In genomic region chr2:52873276-52874063, GRCm38 (mm10) we compare ENCODE assay signal across 12 mouse cellular contexts. TPM values are rescaled to one million over a fixed set of nuclear protein-coding genes. Genes with fewer than 3 reads are reported as not detected.
DNase-seq lines count a peak whose midpoint lies in the region; ATAC-seq and TF ChIP-seq lines count a peak whose summit lies in the region.
"Had no signal": no experiment of that assay in that cellular context is flagged by ENCODE, and none has a peak within 500 bp of the region (broad histone marks: within the 10 kb centered on the region; RNA-seq: fewer than 3 reads in every experiment).

No protein-coding gene starts in this region.

- 58% methylated on average over 18 of the region's 18 CpGs for WGBS in forebrain, embryonic 12.5 days
- WGBS in forebrain, embryonic 10.5 days = 70% methylated on average over 18 of the region's 18 CpGs
- 72% methylated on average over 18 of the region's 18 CpGs for WGBS in midbrain, embryonic 11.5 days
- WGBS in midbrain, embryonic 10.5 days = 79% methylated on average over 18 of the region's 18 CpGs
- 45% methylated on average over 18 of the region's 18 CpGs for WGBS in midbrain, postnatal 0 days

- H3K9me3 ChIP-seq in forebrain, embryonic 12.5 days = no peaks in the 10 kb centered on the region
- H3K9me3 ChIP-seq in forebrain, embryonic 10.5 days = no peaks in the 10 kb centered on the region
- H3K9me3 ChIP-seq in midbrain, embryonic 11.5 days (ENCODE audit: control insufficient read depth, low read length) = no peaks in the 10 kb centered on the region
- H3K9me3 ChIP-seq in midbrain, embryonic 10.5 days (replicated peaks) = no peaks in the 10 kb centered on the region
- no peaks in the 10 kb centered on the region for H3K9me3 ChIP-seq in midbrain, postnatal 0 days (ENCODE audit: low read length)
- H3K9me3 ChIP-seq: liver, embryonic 13.5 days; neural tube, embryonic 12.5 days had no signal

- no peak overlapping the region for H3K4me2 ChIP-seq in forebrain, embryonic 12.5 days
- no peak overlapping the region for H3K4me2 ChIP-seq in midbrain, embryonic 11.5 days
- 0 out of 2 replicates have a peak overlapping the region, but pooled peaks have one; percentile 4 for H3K4me2 ChIP-seq in midbrain, postnatal 0 days (ENCODE audit: low read depth, low read length, poor library complexity, severe bottlenecking)
- H3K4me2 ChIP-seq: liver, embryonic 13.5 days; neural tube, embryonic 12.5 days had no signal

- no peak for ATAC-seq in forebrain, embryonic 12.5 days (ENCODE audit: low FRiP score)
- peak; percentile 27; the same call in 1 of the 2 replicates for ATAC-seq in midbrain, embryonic 11.5 days (ENCODE audit: low FRiP score)
- ATAC-seq in midbrain, postnatal 0 days (ENCODE audit: low FRiP score) = no peak

- peaks cover 1% of the 10 kb centered on the region; the same call in 1 of the 2 replicates for H3K36me3 ChIP-seq in forebrain, embryonic 12.5 days (replicated peaks)
- H3K36me3 ChIP-seq in forebrain, embryonic 10.5 days (replicated peaks) = peaks cover 13% of the 10 kb centered on the region
- H3K36me3 ChIP-seq in midbrain, embryonic 11.5 days (ENCODE audit: control insufficient read depth, insufficient read depth, low read length) = no peaks in the 10 kb centered on the region
- H3K36me3 ChIP-seq in midbrain, embryonic 10.5 days = peaks cover 6% of the 10 kb centered on the region
- H3K36me3 ChIP-seq in midbrain, postnatal 0 days (ENCODE audit: insufficient read depth, low read length) = no peaks in the 10 kb centered on the region
- H3K36me3 ChIP-seq: liver, embryonic 13.5 days had no signal

- H3K27me3 ChIP-seq in forebrain, embryonic 12.5 days = no peaks in the 10 kb centered on the region
- no peaks in the 10 kb centered on the region for H3K27me3 ChIP-seq in forebrain, embryonic 10.5 days (ENCODE audit: poor library complexity, severe bottlenecking)
- no peaks in the 10 kb centered on the region for H3K27me3 ChIP-seq in midbrain, embryonic 11.5 days (ENCODE audit: control insufficient read depth, insufficient read depth, low read length)
- no peaks in the 10 kb centered on the region for H3K27me3 ChIP-seq in midbrain, embryonic 10.5 days (ENCODE audit: low read depth, poor library complexity, severe bottlenecking)
- H3K27me3 ChIP-seq in midbrain, postnatal 0 days (ENCODE audit: insufficient read depth, low read length) = no peaks in the 10 kb centered on the region
- H3K27me3 ChIP-seq: liver, embryonic 13.5 days; neural tube, embryonic 12.5 days had no signal

- DNase-seq in forebrain, embryonic 10.5 days (ENCODE audit: extremely low spot score, low spot score) = no peak
- no peak for DNase-seq in midbrain, embryonic 11.5 days (ENCODE audit: low spot score, missing footprints)
- DNase-seq in midbrain, embryonic 10.5 days (ENCODE audit: low spot score) = no peak
- peak; percentile 32 to 41 for DNase-seq in layer of hippocampus, adult 8-10 months (ENCODE audit: low spot score in 2 of 2)
- DNase-seq in midbrain, postnatal 0 days (ENCODE audit: low spot score) = no peak
- no peak for DNase-seq in frontal cortex, postnatal 14 days (ENCODE audit: low spot score in 2 of 2)
- DNase-seq in thymus, adult 18-20 months = no peak
- DNase-seq: B cell, adult 2 months; gastrocnemius, postnatal 36 days; liver, embryonic 13.5 days had no signal

- TF ChIP-seq CTCF in midbrain, postnatal 0 days (IDR thresholded peaks at IDR 0.05) = no peak

- H3K4me1 ChIP-seq in forebrain, embryonic 12.5 days = peaks cover 20% of the 10 kb centered on the region
- H3K4me1 ChIP-seq in forebrain, embryonic 10.5 days = peaks cover 22% of the 10 kb centered on the region
- H3K4me1 ChIP-seq in midbrain, embryonic 11.5 days (ENCODE audit: control insufficient read depth, insufficient read depth, low read length) = no peaks in the 10 kb centered on the region
- H3K4me1 ChIP-seq in midbrain, embryonic 10.5 days = peaks cover 9% of the 10 kb centered on the region; the same call in 1 of the 2 replicates
- no peaks in the 10 kb centered on the region for H3K4me1 ChIP-seq in midbrain, postnatal 0 days (ENCODE audit: insufficient read depth, low read length)

- no peak overlapping the region for H3K9ac ChIP-seq in forebrain, embryonic 12.5 days
- H3K9ac ChIP-seq in midbrain, embryonic 11.5 days (ENCODE audit: low read length) = no peak overlapping the region
- no peak overlapping the region for H3K9ac ChIP-seq in midbrain, postnatal 0 days (replicated peaks; ENCODE audit: low read length, poor library complexity, severe bottlenecking)
- H3K9ac ChIP-seq: liver, embryonic 13.5 days; neural tube, embryonic 12.5 days had no signal

- H3K4me3 ChIP-seq in forebrain, embryonic 12.5 days (replicated peaks) = no peak overlapping the region
- no peak overlapping the region for H3K4me3 ChIP-seq in forebrain, embryonic 10.5 days
- no peak overlapping the region for H3K4me3 ChIP-seq in midbrain, embryonic 11.5 days (ENCODE audit: low read depth, low read length)
- H3K4me3 ChIP-seq in midbrain, embryonic 10.5 days = no peak overlapping the region
- no peak overlapping the region for H3K4me3 ChIP-seq in midbrain, postnatal 0 days (ENCODE audit: low read depth, low read length)
- H3K4me3 ChIP-seq: liver, embryonic 13.5 days; neural tube, embryonic 12.5 days had no signal

- H3K27ac ChIP-seq in forebrain, embryonic 12.5 days = peak overlapping the region; percentile 31; the same call in 1 of the 2 replicates
- no peak overlapping the region for H3K27ac ChIP-seq in forebrain, embryonic 10.5 days
- no peak overlapping the region for H3K27ac ChIP-seq in midbrain, embryonic 11.5 days (ENCODE audit: low read depth, low read length)
- no peak overlapping the region for H3K27ac ChIP-seq in midbrain, embryonic 10.5 days (replicated peaks)
- H3K27ac ChIP-seq in midbrain, postnatal 0 days (ENCODE audit: low read depth, low read length) = no peak overlapping the region
- H3K27ac ChIP-seq: liver, embryonic 13.5 days; neural tube, embryonic 12.5 days had no signal

RNA-seq across cellular contexts. Expression of gene Fmnl2, which starts 15.8 kb away (rescaled TPM):
- polyA plus RNA-seq in forebrain, embryonic 12.5 days (2016; fragmentation: Nextera tagmentation; extraction: Ambion mirVana) = 13.9 and 14.6 TPM in 2 replicates
- polyA plus RNA-seq in forebrain, embryonic 10.5 days (2016; fragmentation: Nextera tagmentation; extraction: Ambion mirVana) = 7.4 TPM in 2 replicates
- 9.2 and 9.4 TPM in 2 replicates for polyA plus RNA-seq in midbrain, embryonic 11.5 days (2014; fragmentation: Nextera tagmentation; extraction: Ambion mirVana)
- polyA plus RNA-seq in midbrain, embryonic 10.5 days (2016; fragmentation: Nextera tagmentation; extraction: Ambion mirVana) = 6.6 and 6.7 TPM in 2 replicates
- 10 to 100 TPM; 43.9 to 45.7 (median 44.3) TPM for total RNA-seq in layer of hippocampus, adult 8-10 months (2022)
- total RNA-seq in midbrain, postnatal 0 days (2014; rRNA removed) = 27.0 and 32.7 TPM in 2 replicates
- 6.9 and 8.4 TPM in 2 replicates for polyA plus RNA-seq in midbrain, postnatal 0 days (2015; fragmentation: Nextera tagmentation; extraction: Ambion mirVana)

Comparison
In these comparisons a context has a peak if more than half of its experiments do, and no peak if none do; other contexts are left out.
1. DNase-seq: peak in layer of hippocampus, adult 8-10 months (2 of 2); none in forebrain, embryonic 10.5 days (single experiment), midbrain, embryonic 11.5 days (single experiment), midbrain, embryonic 10.5 days (single experiment), midbrain, postnatal 0 days (single experiment), frontal cortex, postnatal 14 days (0 of 2) and thymus, adult 18-20 months (0 of 2).